Mouse (Mus musculus) testis, postnatal 10 days (tissue): ENCODE measurements around the gene Scaf1.
A peak's percentile ranks its signal among the peaks of the same experiment; 100 is the strongest.

Experiments used
- DNase-seq: peaks from one replicate; pipeline ENCODE4 v3.0.0; 2021; ENCODE audit warnings: low spot score

Scaf1 gene

GRCm38 (mm10) chr7:44954091-44954885 is 61.9 kb downstream of the Scaf1 start:
- DNase-seq = peak; percentile 48

GRCm38 (mm10) chr7:44953561-44953960 is 62.6 kb downstream of the Scaf1 start:
- peak; percentile 47 for DNase-seq
